Mouse (Mus musculus) neural tube, embryonic 15.5 days (tissue): ENCODE data around the gene Cilp2. TPM values are rescaled to one million over a fixed set of nuclear protein-coding genes. Genes with fewer than 3 reads are reported as not detected.

ENCODE experiments used
- ATAC-seq: fragments of 200-750 bp; cut with Nextera tagmentation; 2 replicates; pipeline ENCODE4 v1.8.0; 2017; ENCODE audit warnings: mild to moderate bottlenecking, moderate TSS enrichment, moderate library complexity; ENCODE audit not compliant: low FRiP score
- H3K27ac ChIP-seq: fragments of 300-500 bp; sonication (generic); replicated peaks from 2 replicates; pipeline ENCODE4 v1.5.1; 2015; ENCODE audit warnings: mild to moderate bottlenecking, inconsistent platforms
- H3K27me3 ChIP-seq: fragments of 300-500 bp; sonication (generic); replicated peaks from 2 replicates; pipeline ENCODE4 v1.6.1; 2015; ENCODE audit warnings: inconsistent platforms
- H3K36me3 ChIP-seq: fragments of 300-500 bp; sonication (generic); 2 replicates; pipeline ENCODE4 v1.6.1; 2015; ENCODE audit warnings: inconsistent platforms
- H3K4me1 ChIP-seq: fragments of 300-500 bp; sonication (generic); 2 replicates; pipeline ENCODE4 v1.6.1; 2015; ENCODE audit warnings: inconsistent platforms
- H3K4me2 ChIP-seq: fragments of 300-500 bp; sonication (generic); 2 replicates; pipeline ENCODE4 v1.6.1; 2015; ENCODE audit warnings: inconsistent platforms, mild to moderate bottlenecking, moderate library complexity
- H3K4me3 ChIP-seq: fragments of 300-500 bp; sonication (generic); replicated peaks from 2 replicates; pipeline ENCODE4 v1.5.1; 2015; ENCODE audit warnings: mild to moderate bottlenecking, inconsistent platforms
- H3K9ac ChIP-seq: fragments of 300-500 bp; sonication (generic); replicated peaks from 2 replicates; pipeline ENCODE4 v1.6.1; 2015; ENCODE audit warnings: mild to moderate bottlenecking, inconsistent platforms
- H3K9me3 ChIP-seq: fragments of 300-500 bp; sonication (generic); replicated peaks from 2 replicates; pipeline ENCODE4 v1.6.1; 2016; ENCODE audit warnings: inconsistent platforms
- WGBS: fragments of 180-500 bp; shearing (Covaris S2); methylation state at CpG from one replicate; pipeline ENCODE4 v1.1.7; 2015; ENCODE audit warnings: mixed read lengths; 5-methylcytosine and 5-hydroxymethylcytosine counted together
- polyA plus RNA-seq: library from polyadenylated mRNA; unstranded; fragments of >200 nt; fragmentation: Nextera tagmentation; extraction: Ambion mirVana; gene quantifications from 2 replicates; pipeline ENCODE4 v1.2.1, GENCODE M21; 2015

The Cilp2 gene
- polyA plus RNA-seq, 1 experiment from 2014 or later: 6.0 TPM

- peak overlapping the region; percentile 77; the same call in 1 of the 2 replicates for H3K4me3 ChIP-seq
- no peaks in the 10 kb centered on the region for H3K27me3 ChIP-seq
- H3K27ac ChIP-seq: no peak overlapping the region
- no peak for ATAC-seq
- H3K4me1 ChIP-seq: peaks cover 81% of the 10 kb centered on the region
- WGBS: 98% methylated on average over 2 of the region's 2 CpGs
- H3K4me2 ChIP-seq: peak overlapping the region; percentile 99; the same call in 1 of the 2 replicates
- H3K9me3 ChIP-seq: no peaks in the 10 kb centered on the region
- no peak overlapping the region for H3K9ac ChIP-seq
- H3K36me3 ChIP-seq: no peaks in the 10 kb centered on the region
Observed at GRCm38 (mm10) chr8:69899876-69900275, 12.4 kb upstream of the Cilp2 start.

GRCm38 (mm10) chr8:69897857-69898256, 10.4 kb upstream of the Cilp2 start:
- H3K4me2 ChIP-seq: no peak overlapping the region
- H3K27ac ChIP-seq: no peak overlapping the region
- peaks cover 78% of the 10 kb centered on the region for H3K4me1 ChIP-seq
- ATAC-seq: no peak
- no peaks in the 10 kb centered on the region for H3K27me3 ChIP-seq
- no peak overlapping the region for H3K9ac ChIP-seq
- no peaks in the 10 kb centered on the region for H3K9me3 ChIP-seq
- H3K4me3 ChIP-seq: no peak overlapping the region
- peaks cover 6% of the 10 kb centered on the region; the same call in 1 of the 2 replicates for H3K36me3 ChIP-seq
- 88% methylated on average over 6 of the region's 6 CpGs for WGBS

GRCm38 (mm10) chr8:69895772-69896451, 8.4 kb upstream of the Cilp2 start:
- ATAC-seq: no peak
- no peak overlapping the region for H3K4me3 ChIP-seq
- H3K4me2 ChIP-seq: no peak overlapping the region
- no peak overlapping the region for H3K9ac ChIP-seq
- H3K27me3 ChIP-seq: no peaks in the 10 kb centered on the region
- WGBS: 65% methylated on average over 4 of the region's 4 CpGs
- H3K36me3 ChIP-seq: peaks cover 6% of the 10 kb centered on the region; the same call in 1 of the 2 replicates
- no peaks in the 10 kb centered on the region for H3K9me3 ChIP-seq
- no peak overlapping the region for H3K27ac ChIP-seq
- peaks cover 69% of the 10 kb centered on the region for H3K4me1 ChIP-seq

- no peak overlapping the region for H3K9ac ChIP-seq
- H3K4me3 ChIP-seq: no peak overlapping the region
- WGBS: 52% methylated on average over 6 of the region's 6 CpGs
- no peak overlapping the region for H3K27ac ChIP-seq
- H3K27me3 ChIP-seq: peaks cover 6% of the 10 kb centered on the region
- ATAC-seq: no peak
- peaks cover 6% of the 10 kb centered on the region; the same call in 1 of the 2 replicates for H3K36me3 ChIP-seq
- peaks cover 61% of the 10 kb centered on the region for H3K4me1 ChIP-seq
- no peaks in the 10 kb centered on the region for H3K9me3 ChIP-seq
- no peak overlapping the region for H3K4me2 ChIP-seq
Observed at GRCm38 (mm10) chr8:69894836-69895332, 7.4 kb upstream of the Cilp2 start.

GRCm38 (mm10) chr8:69893863-69894262, 6.4 kb upstream of the Cilp2 start:
- Histone ChIP-seq H3K4me3 (no peak overlapping the region), H3K9ac (no peak overlapping the region), H3K4me2 (no peak overlapping the region), H3K27me3 (peaks cover 17% of the 10 kb centered on the region), H3K36me3 (peaks cover 6% of the 10 kb centered on the region; the same call in 1 of the 2 replicates), H3K27ac (no peak overlapping the region), H3K4me1 (peaks cover 58% of the 10 kb centered on the region), H3K9me3 (no peaks in the 10 kb centered on the region)
- ATAC-seq: no peak
- 45% methylated on average over 17 of the region's 17 CpGs for WGBS

- 0 out of 2 replicates have a peak overlapping the region, but pooled peaks have one; percentile 5 for H3K4me3 ChIP-seq
- ATAC-seq: no peak
Observed at GRCm38 (mm10) chr8:69890813-69891241, 3.3 kb upstream of the Cilp2 start.

GRCm38 (mm10) chr8:69888902-69889301, 1.4 kb upstream of the Cilp2 start:
- H3K4me3 ChIP-seq: peak overlapping the region; percentile 24
- ATAC-seq: 0 out of 2 replicates have a peak, but pooled peaks have one; percentile 11
- no peak overlapping the region for H3K9ac ChIP-seq
- H3K4me2 ChIP-seq: peak overlapping the region; percentile 55
- peaks cover 66% of the 10 kb centered on the region for H3K27me3 ChIP-seq
- H3K36me3 ChIP-seq: peaks cover 3% of the 10 kb centered on the region; the same call in 1 of the 2 replicates
- 3% methylated on average over 32 of the region's 32 CpGs for WGBS
- H3K9me3 ChIP-seq: no peaks in the 10 kb centered on the region
- H3K4me1 ChIP-seq: peaks cover 40% of the 10 kb centered on the region
- no peak overlapping the region for H3K27ac ChIP-seq

More at GRCm38 (mm10) chr8:69890813-69891241, 3.3 kb upstream of the Cilp2 start:
- Histone ChIP-seq H3K9me3 (no peaks in the 10 kb centered on the region), H3K27ac (0 out of 2 replicates have a peak overlapping the region, but pooled peaks have one; percentile 2), H3K36me3 (peaks cover 6% of the 10 kb centered on the region; the same call in 1 of the 2 replicates), H3K4me1 (peaks cover 54% of the 10 kb centered on the region), H3K4me2 (peak overlapping the region; percentile 31; the same call in 1 of the 2 replicates), H3K27me3 (peaks cover 46% of the 10 kb centered on the region), H3K9ac (no peak overlapping the region; the same call in 1 of the 2 replicates)
- 38% methylated on average over 19 of the region's 19 CpGs for WGBS

GRCm38 (mm10) chr8:69888244-69888866, 868 bp upstream of the Cilp2 start:
- Histone ChIP-seq H3K27me3 (peaks cover 71% of the 10 kb centered on the region), H3K4me3 (peak overlapping the region; percentile 24), H3K4me2 (peak overlapping the region; percentile 55), H3K4me1 (peaks cover 41% of the 10 kb centered on the region), H3K27ac (no peak overlapping the region), H3K9me3 (no peaks in the 10 kb centered on the region), H3K9ac (no peak overlapping the region), H3K36me3 (no peaks in the 10 kb centered on the region)
- 6% methylated on average over 24 of the region's 24 CpGs for WGBS
- ATAC-seq: no peak

GRCm38 (mm10) chr8:69884141-69884540, 3.3 kb downstream of the Cilp2 start:
- H3K9ac ChIP-seq: no peak overlapping the region
- H3K4me3 ChIP-seq: no peak overlapping the region
- peaks cover 70% of the 10 kb centered on the region for H3K4me1 ChIP-seq
- H3K9me3 ChIP-seq: no peaks in the 10 kb centered on the region
- peaks cover 99% of the 10 kb centered on the region for H3K27me3 ChIP-seq
- no peak overlapping the region for H3K27ac ChIP-seq
- no peak for ATAC-seq
- WGBS: 54% methylated on average over 13 of the region's 13 CpGs
- no peak overlapping the region for H3K4me2 ChIP-seq
- no peaks in the 10 kb centered on the region for H3K36me3 ChIP-seq

- H3K4me1 ChIP-seq: peaks cover 59% of the 10 kb centered on the region
Observed at GRCm38 (mm10) chr8:69882833-69883600, 4.5 kb downstream of the Cilp2 start.

More at GRCm38 (mm10) chr8:69882833-69883600, 4.5 kb downstream of the Cilp2 start:
- H3K9me3 ChIP-seq: no peaks in the 10 kb centered on the region
- peaks cover 97% of the 10 kb centered on the region for H3K27me3 ChIP-seq
- 15% methylated on average over 52 of the region's 52 CpGs for WGBS
- H3K36me3 ChIP-seq: no peaks in the 10 kb centered on the region
- H3K4me2 ChIP-seq: peak overlapping the region; percentile 56
- H3K27ac ChIP-seq: no peak overlapping the region
- peak overlapping the region; percentile 49 for H3K4me3 ChIP-seq
- H3K9ac ChIP-seq: 0 out of 2 replicates have a peak overlapping the region, but pooled peaks have one; percentile 34
- ATAC-seq: no peak
